Mouse (Mus musculus) WW6 (cell line): ENCODE results near the gene Serpina3m.
"Not testable (repeated sequence)": the region's sequence is repeated elsewhere in the genome, so short reads cannot be mapped to it uniquely, and the experiment has no call there.

Source experiments
- DNase-seq: peaks from one replicate; pipeline ENCODE4 v3.0.0-alpha.2; 2013; ENCODE audit warnings: low read depth, low spot score

The Serpina3m gene

GRCm38 (mm10) chr12:104338226-104338625 lies at the start of gene Serpina3m, which contains the start of gene Serpina3k:
Gene Serpina3m (plus strand): TSS chr12:104338486.
Gene Serpina3k (plus strand): TSS chr12:104338486.
- not testable (repeated sequence) for DNase-seq

DNA sequence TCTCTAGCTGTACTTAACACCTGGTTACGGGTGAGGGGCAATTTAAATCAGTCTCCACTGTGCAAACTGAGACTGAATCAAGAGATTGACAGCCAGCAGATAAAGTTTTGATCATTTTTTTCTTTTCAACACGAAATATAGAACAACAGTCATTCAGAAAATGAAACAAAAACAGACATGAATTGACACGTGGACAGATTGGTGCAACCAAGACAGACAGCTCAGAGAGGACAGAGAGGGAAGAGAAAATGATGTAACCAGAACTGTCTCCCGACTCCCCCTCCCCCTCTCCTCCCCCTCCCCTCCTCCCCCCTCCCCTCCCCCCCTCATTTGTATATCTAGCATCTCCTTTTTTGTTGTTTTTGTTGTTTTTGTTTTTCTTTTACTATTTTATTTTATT lies 48.4 kb upstream of the Serpina3m start:
- no peak for DNase-seq

GRCm38 (mm10) chr12:104293963-104294362 lies 44.3 kb upstream of the Serpina3m start:
- no peak for DNase-seq

DNA sequence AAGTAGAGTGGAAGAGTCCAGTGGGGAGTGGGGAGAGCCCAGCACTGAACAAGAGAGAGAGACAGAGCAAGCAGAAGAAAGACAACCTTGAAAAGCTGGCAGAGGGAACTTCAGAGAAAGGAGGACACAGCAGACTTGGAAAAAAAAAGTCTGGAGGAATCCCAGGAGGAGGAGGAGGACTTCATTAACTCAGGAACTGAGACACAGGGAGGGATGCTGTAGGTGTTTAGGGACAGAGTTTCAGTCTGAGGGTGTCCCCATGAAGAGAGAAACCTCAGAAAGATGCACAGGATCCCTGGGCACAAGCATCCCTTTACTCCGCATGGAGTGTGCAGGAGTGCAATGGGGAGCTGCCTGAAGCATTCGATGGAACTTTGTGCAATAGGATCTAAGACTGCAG lies 40.2 kb upstream of the Serpina3m start:
- no peak for DNase-seq

- no peak for DNase-seq
These were observed 32.3 kb upstream of the Serpina3m start for GRCm38 (mm10) chr12:104305991-104306390.

DNA sequence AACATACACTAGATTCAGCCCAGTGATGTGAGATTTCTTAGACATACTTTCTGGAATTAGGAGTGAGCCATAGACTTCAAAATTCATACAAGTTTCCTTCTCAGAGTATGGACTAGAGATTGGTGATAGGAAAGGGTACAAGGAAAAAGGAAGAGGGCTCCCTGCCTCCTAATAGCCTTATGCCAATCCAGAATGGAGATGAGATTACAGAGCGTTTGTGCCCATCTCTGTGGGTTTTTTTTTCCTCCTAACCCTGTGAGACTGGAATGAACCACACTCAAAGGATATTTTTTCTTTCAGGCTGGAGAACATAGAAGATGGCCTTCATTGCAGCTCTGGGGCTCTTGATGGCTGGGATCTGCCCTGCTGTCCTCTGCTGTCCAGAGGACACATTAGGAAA lies 24.0 kb upstream of the Serpina3m start, which contains the start of gene Serpina3j:
Gene Serpina3j (plus strand): TSS at position 301 of the 400 bp plus-strand sequence.
- no peak for DNase-seq

GRCm38 (mm10) chr12:104322454-104322853 lies 15.8 kb upstream of the Serpina3m start:
- no peak for DNase-seq

DNA sequence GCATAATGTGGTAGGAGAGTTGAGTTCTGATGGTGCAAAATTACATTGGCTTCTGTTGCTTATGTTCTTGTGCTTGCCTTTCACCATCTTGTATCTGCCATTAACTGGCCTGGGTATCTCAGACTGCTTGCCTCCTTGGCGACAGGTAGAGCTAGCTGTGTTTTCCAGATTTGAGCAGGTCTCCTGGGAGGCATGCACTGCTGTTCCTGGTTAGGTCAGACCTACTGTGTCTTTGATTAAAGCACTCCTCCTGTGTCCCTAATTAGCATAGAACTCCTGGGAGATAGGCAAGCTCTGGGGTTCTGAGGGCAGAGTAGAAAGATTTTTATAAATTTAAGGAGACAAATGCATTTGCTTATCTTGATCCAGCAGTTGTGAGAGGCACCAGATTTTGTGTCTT lies 6.6 kb upstream of the Serpina3m start:
- DNase-seq, result no peak

DNA sequence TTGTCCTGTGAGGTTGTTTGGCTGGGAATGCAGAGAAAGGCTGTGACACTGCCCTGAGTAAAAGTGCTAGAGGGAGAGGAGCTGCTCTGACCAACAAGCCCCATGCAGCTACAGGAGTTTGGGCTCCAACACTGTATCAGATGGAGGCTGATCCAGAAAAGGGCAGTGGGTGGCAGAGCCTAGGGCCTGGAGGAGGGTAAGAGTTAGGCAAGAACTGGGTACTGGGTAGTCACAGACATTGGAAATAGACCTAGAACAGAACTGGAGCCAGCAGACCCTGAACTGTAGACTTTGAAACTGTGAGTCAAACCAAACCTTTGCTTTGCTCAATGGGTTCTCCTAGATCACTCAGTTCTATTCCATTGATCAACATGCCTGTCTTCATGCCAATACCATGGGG lies 1.4 kb upstream of the Serpina3m start:
- not testable (repeated sequence) for DNase-seq

DNA sequence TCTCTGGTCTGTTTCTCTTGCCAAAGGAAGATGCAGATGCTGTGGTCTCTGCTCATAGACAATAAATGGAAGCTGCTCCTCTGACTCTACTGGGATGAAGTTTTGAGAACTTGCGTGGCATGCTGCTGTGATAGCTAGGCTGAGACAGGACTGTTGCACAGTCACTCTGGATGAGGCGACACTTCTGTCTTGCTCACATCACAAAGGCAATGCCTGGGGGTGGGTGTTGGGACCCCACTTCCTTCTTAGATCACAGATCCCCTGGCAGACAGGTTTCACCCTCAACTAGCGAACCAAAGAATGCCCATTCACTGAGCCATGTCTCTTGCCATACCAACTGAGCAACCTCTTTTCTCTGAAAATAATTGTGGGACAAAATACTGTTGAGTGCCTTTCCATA lies 419 bp downstream of the Serpina3m start:
- DNase-seq, result no peak

GRCm38 (mm10) chr12:104342489-104342888 lies 4.2 kb downstream of the Serpina3m start:
- DNase-seq, result not testable (repeated sequence)

DNA sequence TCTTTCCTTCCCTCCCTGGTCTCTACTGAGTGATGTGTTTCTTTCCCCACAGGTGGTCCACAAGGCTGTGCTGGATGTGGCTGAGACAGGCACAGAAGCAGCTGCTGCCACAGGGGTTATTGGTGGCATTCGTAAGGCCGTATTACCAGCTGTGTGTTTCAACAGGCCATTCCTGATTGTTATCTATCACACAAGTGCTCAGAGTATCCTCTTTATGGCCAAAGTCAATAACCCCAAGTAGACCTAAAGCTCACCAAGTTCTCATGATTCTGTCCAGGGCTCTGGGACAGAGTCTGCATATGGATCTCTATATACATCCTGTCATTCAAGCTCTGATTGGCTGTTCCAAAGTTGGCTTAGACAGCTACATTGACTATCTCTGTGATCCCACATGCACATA lies 6.9 kb downstream of the Serpina3m start:
- DNase-seq, result no peak

DNA sequence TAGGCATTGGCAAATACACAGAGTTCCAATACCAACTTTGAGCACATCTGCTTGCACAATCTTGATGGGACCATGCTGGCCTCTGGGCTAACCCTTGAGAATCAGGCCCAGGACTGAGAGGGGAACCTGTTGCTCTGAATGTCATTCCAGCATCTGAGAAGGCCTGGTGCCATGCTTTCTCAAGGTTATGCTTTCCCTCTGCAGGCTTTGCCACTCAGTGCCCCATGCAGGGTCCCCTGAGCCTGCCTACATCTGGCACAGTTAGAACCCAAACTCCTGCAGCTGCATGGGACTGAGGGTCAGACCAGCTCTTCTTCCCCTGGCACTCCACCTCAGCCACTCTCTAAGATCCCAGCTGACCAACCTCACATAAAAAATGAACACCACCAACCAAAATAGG lies 7.4 kb downstream of the Serpina3m start:
- no peak for DNase-seq

DNA sequence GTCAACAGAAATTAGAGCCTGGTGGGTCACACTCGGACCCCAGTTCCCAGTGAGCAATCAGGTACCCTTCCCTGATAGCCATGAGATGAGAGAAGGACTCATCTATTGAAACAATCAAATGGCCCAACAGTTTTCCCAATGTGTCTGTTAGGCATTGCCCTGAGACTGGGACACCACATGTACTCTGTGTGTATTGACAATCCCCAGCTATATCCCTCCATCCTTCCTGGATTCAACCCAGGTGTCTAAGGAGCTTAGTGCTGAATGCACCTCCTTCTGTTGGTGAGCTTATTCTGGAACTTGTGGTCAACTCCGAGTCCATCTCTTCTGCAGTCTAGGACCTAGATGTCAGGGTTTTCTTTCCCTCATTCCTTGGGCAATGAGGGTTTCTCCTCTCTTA lies 8.8 kb downstream of the Serpina3m start:
- DNase-seq, result no peak

DNA sequence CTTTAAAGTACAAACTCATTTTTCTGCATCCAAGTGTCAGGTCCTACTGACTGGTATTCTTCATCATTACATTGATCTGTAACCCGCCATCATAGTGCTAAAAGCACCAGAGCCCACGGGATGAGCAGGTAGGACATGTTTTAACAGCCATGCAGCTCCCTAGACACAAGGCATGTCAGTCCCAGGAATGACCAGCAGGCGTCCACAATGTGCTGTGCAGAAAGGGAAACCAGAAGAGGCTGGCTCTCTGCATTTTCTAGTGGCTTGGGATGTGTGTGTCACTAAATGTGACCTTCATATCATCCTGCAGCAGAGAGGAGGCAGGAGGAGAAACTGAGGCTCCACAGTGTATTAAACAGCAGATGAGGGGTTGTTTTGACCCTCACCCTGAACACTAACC lies 13.5 kb downstream of the Serpina3m start:
- not testable (repeated sequence) for DNase-seq

GRCm38 (mm10) chr12:104356006-104356405 lies 17.7 kb downstream of the Serpina3m start:
- DNase-seq, result no peak

GRCm38 (mm10) chr12:104369986-104370385 lies 31.7 kb downstream of the Serpina3m start:
- no peak for DNase-seq

DNA sequence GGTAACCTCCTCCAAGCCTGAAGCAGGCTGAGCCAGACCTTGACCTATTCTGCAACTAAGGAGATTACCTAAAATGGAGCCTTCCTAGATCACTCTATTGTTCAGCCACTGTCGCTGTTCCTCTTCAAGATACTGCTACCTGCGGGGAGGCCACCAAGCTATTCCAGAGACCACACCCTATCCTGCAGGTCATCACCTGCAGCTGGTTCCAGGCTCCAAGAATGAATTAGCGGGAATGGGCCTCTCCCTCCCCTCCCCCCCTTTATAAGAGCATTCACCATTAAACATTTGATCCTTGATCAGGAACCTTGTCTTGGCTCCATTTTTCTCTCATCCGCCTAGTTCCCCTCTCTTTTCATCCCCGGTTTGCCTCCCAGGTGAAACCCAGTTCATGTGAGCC lies 38.9 kb downstream of the Serpina3m start:
- peak; percentile 33 for DNase-seq

DNA sequence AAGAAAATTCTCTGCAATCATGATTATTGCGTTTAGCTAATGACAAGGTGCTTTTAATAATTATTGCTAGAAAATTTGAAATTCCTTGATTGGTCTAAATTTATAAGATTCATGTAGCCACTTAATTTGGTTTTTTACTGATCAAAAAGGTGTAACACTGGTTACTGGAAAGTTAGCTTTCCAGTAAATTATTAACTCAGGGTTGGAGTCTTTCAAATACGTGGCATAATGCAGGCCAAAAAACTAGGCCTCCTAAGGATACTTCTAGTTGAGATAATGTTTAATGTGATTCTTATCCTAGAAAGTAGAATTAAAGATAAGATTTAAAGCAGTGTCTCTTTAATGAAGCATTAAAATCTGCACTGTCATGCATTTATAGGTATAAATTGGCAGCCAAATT lies 40.1 kb downstream of the Serpina3m start:
- not testable (repeated sequence) for DNase-seq

- DNase-seq, result not testable (repeated sequence)
These were observed 40.5 kb downstream of the Serpina3m start for GRCm38 (mm10) chr12:104378815-104379214.

GRCm38 (mm10) chr12:104379856-104380255 lies 41.6 kb downstream of the Serpina3m start:
- no peak for DNase-seq

DNA sequence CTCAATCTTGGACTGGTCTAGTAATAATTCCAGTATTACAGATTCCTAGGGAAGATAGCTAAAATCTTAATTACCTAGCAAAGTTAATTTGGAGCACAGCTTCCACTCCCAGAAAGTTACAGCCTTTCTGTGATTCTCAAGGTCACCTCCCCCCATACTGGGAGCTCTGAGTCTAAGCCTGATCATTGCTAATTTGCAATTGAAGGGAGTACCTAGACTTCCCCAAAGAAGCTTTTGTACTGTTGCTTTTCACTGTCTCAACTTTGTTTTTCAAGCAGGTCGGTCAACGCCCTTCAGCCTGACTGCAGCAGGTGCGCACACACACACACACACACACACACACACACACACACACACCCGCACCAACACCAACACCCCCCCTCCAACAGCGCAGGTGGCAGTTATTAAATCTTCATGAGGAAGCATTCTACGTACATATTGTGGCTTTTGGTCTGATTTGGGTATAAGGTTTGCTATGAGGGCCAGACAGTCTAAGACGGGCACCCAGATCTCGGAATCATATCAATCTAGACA lies 42.9 kb downstream of the Serpina3m start:
- peak; percentile 34 for DNase-seq

GRCm38 (mm10) chr12:104385987-104386386 lies 47.7 kb downstream of the Serpina3m start:
- DNase-seq, result not testable (repeated sequence)

GRCm38 (mm10) chr12:104386878-104387277 lies 48.6 kb downstream of the Serpina3m start:
- not testable (repeated sequence) for DNase-seq
